Mouse (Mus musculus): ENCODE data around the gene Slc38a2. TPM values are rescaled to one million over a fixed set of nuclear protein-coding genes. Genes with fewer than 3 reads are reported as not detected.

Gene Slc38a2
- polyA plus RNA-seq, 1 experiment from 2014 or later, result 210 TPM

DNA sequence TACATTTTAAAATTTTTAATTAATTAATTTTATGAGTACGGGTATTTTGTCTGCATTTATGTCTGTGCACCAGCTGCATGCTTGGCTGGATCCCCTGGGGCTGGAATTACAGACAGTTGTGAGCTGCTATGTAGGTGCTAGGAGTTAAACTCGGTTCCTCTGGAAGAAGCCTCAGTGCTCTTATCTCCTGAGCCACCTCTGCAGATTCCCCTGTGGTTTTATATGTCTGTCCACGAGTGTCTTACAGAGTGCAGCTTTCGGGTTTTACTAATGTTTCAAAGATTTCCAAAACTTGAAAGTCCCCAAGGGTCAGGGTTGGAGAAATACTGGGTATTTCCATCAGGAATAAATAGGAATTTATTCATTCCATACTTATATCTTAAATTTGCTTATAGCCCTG, 40.6 kb upstream of the Slc38a2 start:
- 76% methylated on average over 4 of the region's 4 CpGs for WGBS
- Histone ChIP-seq H3K36me3 (no peaks in the 10 kb centered on the region), H3K9ac (replicated peaks) (no peak overlapping the region), H3K4me2 (no peak overlapping the region), H3K9me3 (no peaks in the 10 kb centered on the region), H3K27ac (no peak overlapping the region), H3K4me1 (replicated peaks) (peaks cover 22% of the 10 kb centered on the region; the same call in 1 of the 2 replicates), H3K27me3 (no peaks in the 10 kb centered on the region), H3K4me3 (replicated peaks) (no peak overlapping the region)
- ATAC-seq (ENCODE audit: insufficient number of reproducible peaks, insufficient read depth, low FRiP score, low TSS enrichment, low read depth), result no peak

DNA sequence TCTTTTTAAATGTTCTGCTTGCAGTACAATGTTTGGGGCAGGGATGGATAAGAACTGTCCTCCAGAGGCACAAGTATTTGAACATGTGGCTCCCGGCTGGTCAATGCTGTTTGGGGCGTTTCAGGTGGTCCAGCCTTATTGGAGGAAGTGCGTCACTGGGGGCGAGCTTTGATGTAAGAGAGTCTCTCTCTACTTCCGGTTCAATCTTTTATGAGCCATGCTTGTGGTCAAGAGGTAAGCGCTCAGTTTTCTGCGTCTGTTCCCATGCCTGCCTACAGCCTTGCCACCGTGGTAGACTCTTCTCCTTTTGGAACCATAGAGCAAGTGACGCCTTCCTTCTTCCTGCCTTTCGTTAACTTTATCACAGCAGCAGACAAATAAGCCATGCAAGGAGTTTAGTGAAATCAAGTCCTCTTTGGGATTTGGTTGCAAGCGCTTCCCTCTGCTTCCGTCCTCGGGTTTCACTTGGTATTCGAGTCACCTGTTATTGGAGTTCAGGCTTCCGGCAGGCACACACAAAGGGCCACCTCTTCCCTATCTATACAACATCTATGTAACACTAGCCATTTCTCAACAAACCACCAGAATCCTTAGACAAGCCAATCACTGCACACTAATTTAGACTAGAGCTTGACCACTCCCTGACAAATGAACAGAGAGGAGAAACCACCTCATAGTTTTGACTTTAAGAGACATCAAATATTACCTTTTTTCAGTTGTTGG, 37.3 kb upstream of the Slc38a2 start:
- Histone ChIP-seq H3K4me3 (replicated peaks) (no peak overlapping the region), H3K4me2 (no peak overlapping the region), H3K9ac (replicated peaks) (no peak overlapping the region), H3K27me3 (no peaks in the 10 kb centered on the region), H3K4me1 (replicated peaks) (peaks cover 22% of the 10 kb centered on the region), H3K9me3 (no peaks in the 10 kb centered on the region), H3K36me3 (no peaks in the 10 kb centered on the region), H3K27ac (no peak overlapping the region)
- 80% methylated on average over 15 of the region's 15 CpGs for WGBS
- no peak for ATAC-seq (ENCODE audit: insufficient number of reproducible peaks, insufficient read depth, low FRiP score, low TSS enrichment, low read depth)

DNA sequence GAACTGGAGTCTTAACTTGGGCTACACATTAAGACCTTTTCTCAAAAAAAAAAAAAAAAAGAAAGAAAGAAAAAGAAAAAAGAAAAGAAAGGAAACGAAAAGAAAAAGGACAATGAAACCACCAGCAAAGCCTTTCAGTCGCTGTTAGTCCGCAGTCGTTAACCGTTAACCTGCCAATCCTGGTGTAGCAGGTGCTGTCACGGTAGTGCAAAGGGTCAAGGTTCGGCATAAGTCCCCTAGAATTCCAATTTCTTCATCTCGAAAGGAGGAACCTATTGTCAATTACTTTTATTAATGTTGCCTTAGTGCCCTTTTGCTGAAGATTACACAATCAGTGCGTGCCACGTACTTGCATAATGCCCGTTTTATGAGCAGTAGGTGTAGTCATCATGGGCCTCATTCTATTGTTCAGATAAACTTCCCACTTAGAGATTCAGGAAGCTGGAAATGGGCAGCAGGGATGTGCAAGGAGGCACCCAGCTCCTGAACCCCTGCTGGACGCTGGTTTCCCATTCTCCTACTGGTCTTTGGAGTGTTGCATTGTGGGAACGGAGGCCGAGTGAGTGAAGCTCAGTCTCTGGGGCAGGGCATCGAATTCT, 36.1 kb upstream of the Slc38a2 start:
- no peak for ATAC-seq (ENCODE audit: insufficient number of reproducible peaks, insufficient read depth, low FRiP score, low TSS enrichment, low read depth)
- Histone ChIP-seq H3K27me3 (no peaks in the 10 kb centered on the region), H3K36me3 (no peaks in the 10 kb centered on the region), H3K9ac (replicated peaks) (no peak overlapping the region), H3K4me2 (no peak overlapping the region), H3K9me3 (no peaks in the 10 kb centered on the region), H3K4me1 (replicated peaks) (peaks cover 25% of the 10 kb centered on the region), H3K4me3 (replicated peaks) (no peak overlapping the region), H3K27ac (no peak overlapping the region)
- 84% methylated on average over 15 of the region's 15 CpGs for WGBS

DNA sequence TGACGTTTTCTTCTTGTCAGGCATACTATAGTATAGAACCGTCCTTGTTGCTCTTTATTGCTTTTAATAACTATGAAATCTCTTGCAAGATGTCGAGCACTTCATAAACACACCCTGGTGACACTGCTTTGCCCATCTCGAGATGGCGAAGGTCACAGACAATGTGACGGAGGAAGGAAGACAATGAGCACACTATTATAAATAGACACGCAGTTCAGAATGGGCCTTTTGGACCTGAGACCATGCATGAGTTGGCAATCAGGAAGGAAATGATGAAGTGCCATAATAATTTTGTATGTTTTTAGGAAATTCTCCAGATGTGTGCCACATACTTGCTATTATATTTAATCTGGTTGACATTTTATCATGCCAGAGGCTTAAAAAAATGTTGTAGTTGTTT, 34.9 kb upstream of the Slc38a2 start:
- no peak overlapping the region for H3K4me2 ChIP-seq
- H3K27ac ChIP-seq, result no peak overlapping the region
- H3K9ac ChIP-seq (replicated peaks), result no peak overlapping the region
- no peak for ATAC-seq (ENCODE audit: insufficient number of reproducible peaks, insufficient read depth, low FRiP score, low TSS enrichment, low read depth)
- 58% methylated on average over 7 of the region's 7 CpGs for WGBS
- no peak overlapping the region for H3K4me3 ChIP-seq (replicated peaks)
- H3K9me3 ChIP-seq, result no peaks in the 10 kb centered on the region
- no peaks in the 10 kb centered on the region for H3K36me3 ChIP-seq
- peaks cover 25% of the 10 kb centered on the region for H3K4me1 ChIP-seq (replicated peaks)
- no peaks in the 10 kb centered on the region for H3K27me3 ChIP-seq

DNA sequence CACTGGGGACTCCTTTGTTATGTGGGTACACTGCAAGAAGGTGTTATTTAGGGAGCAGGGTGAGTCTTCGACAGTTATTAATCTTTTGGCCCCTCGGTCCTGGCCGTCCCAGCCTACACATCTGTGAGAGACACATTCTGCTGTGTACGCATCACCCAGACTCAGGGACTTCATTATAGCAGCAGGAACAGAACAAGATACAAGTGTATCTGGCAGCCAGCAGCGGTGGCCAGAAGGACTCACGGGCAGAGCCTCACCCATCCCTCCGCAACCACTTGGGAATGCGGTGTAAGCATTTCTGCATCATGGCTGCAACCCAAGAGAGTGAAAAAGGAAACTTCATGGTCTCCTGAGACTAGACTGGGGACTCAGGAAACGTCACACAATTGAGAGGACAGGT, 30.9 kb upstream of the Slc38a2 start:
- no peaks in the 10 kb centered on the region for H3K36me3 ChIP-seq
- no peaks in the 10 kb centered on the region for H3K27me3 ChIP-seq
- no peak overlapping the region for H3K9ac ChIP-seq (replicated peaks)
- no peaks in the 10 kb centered on the region for H3K9me3 ChIP-seq
- WGBS, result 89% methylated on average over 9 of the region's 9 CpGs
- H3K27ac ChIP-seq, result no peak overlapping the region
- no peak for ATAC-seq (ENCODE audit: insufficient number of reproducible peaks, insufficient read depth, low FRiP score, low TSS enrichment, low read depth)
- peaks cover 24% of the 10 kb centered on the region for H3K4me1 ChIP-seq (replicated peaks)
- no peak overlapping the region for H3K4me2 ChIP-seq
- no peak overlapping the region for H3K4me3 ChIP-seq (replicated peaks)

DNA sequence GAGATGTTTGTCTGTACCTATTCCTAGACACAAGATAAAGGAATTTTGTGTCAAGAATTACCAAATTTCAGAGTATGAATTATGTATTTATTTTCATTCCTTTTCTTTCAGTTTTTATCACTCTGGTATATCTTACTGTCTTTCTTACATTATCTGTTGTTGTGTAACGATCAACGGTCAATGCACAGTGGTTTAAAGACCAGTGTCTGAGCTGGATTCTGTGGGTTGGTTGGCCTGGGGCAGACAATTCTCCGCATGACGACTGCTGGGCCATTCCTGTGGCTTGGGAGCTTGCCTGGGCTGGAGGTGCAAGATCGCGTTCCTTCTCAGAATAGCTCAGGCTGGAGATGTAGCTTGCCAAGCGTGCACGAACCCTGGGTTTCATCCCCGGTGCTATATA, 30.3 kb upstream of the Slc38a2 start:
- Histone ChIP-seq H3K27me3 (no peaks in the 10 kb centered on the region), H3K9ac (replicated peaks) (no peak overlapping the region), H3K36me3 (no peaks in the 10 kb centered on the region), H3K27ac (no peak overlapping the region), H3K9me3 (no peaks in the 10 kb centered on the region), H3K4me2 (no peak overlapping the region), H3K4me1 (replicated peaks) (peaks cover 24% of the 10 kb centered on the region), H3K4me3 (replicated peaks) (no peak overlapping the region)
- no peak for ATAC-seq (ENCODE audit: insufficient number of reproducible peaks, insufficient read depth, low FRiP score, low TSS enrichment, low read depth)
- 89% methylated on average over 9 of the region's 9 CpGs for WGBS

DNA sequence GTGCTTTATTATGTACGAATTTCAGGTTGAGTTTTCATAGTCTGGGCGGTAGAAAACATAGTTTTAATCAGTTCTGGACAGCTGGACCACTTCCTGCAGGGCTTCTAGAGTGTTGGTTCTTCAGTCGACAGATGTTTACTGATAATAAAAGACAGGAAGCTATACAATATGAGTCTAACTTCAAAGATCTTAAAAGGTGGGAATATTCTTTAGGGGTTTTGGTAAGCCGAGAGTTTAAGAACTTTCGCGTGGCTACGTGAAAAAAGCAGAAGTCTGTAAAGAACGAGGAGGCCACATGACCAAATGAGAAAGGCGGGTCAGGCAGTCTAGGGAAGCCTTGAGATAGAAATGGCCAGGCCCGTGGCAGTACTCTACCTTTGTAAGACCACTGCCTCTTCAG, 29.5 kb upstream of the Slc38a2 start:
- Histone ChIP-seq H3K4me2 (no peak overlapping the region), H3K9ac (replicated peaks) (no peak overlapping the region), H3K9me3 (no peaks in the 10 kb centered on the region), H3K4me3 (replicated peaks) (no peak overlapping the region), H3K36me3 (no peaks in the 10 kb centered on the region), H3K27ac (peak overlapping the region; percentile 13; the same call in 1 of the 2 replicates), H3K27me3 (no peaks in the 10 kb centered on the region), H3K4me1 (replicated peaks) (peaks cover 19% of the 10 kb centered on the region)
- WGBS, result 27% methylated on average over 10 of the region's 10 CpGs
- no peak for ATAC-seq (ENCODE audit: insufficient number of reproducible peaks, insufficient read depth, low FRiP score, low TSS enrichment, low read depth)

DNA sequence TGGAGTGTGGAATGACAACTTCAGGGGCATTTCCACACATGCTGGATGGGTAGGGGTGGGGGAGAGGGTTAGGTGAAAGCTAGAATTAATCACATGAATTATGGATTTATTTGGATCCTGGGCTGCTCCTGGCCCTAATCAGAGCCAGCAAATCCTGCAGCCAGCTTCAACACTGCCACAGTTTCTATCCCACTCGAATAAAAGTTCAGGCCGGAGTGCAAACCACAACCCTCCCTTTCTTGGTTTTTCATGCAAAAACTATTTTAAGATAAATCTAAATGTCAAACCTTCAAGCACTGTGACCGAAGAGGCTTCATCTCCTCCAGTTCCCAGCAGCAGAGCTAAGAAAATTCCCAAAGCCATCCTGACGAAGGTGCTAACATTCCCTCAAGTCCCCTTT, 28.8 kb upstream of the Slc38a2 start:
- H3K9ac ChIP-seq (replicated peaks), result no peak overlapping the region
- H3K36me3 ChIP-seq, result no peaks in the 10 kb centered on the region
- H3K27ac ChIP-seq, result peak overlapping the region; percentile 13; the same call in 1 of the 2 replicates
- WGBS, result 63% methylated on average over 4 of the region's 4 CpGs
- no peaks in the 10 kb centered on the region for H3K9me3 ChIP-seq
- no peak for ATAC-seq (ENCODE audit: insufficient number of reproducible peaks, insufficient read depth, low FRiP score, low TSS enrichment, low read depth)
- no peaks in the 10 kb centered on the region for H3K27me3 ChIP-seq
- no peak overlapping the region for H3K4me2 ChIP-seq
- H3K4me1 ChIP-seq (replicated peaks), result peaks cover 12% of the 10 kb centered on the region
- H3K4me3 ChIP-seq (replicated peaks), result no peak overlapping the region

DNA sequence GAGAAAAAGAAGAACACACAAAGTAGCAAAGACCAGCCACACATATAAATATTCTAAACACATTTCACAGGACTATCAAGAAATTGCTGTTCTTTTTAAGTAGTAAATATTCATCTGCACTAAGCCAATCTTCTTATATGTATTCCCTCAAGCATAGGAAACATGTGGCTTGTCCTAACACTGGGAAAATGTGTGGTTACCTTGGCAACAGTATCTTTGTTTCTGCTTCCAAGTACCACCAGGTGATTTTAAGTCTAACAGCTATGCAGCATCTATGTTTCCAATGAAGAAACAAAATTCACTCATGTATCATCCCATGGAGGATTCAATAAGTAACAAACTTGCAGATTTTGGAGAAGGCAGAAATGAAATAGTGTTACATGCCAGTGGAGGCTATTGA, 25.0 kb upstream of the Slc38a2 start:
- Histone ChIP-seq H3K4me1 (replicated peaks) (0 out of 2 replicates have a peak, but pooled peaks cover 4% of the 10 kb centered on the region), H3K27me3 (no peaks in the 10 kb centered on the region), H3K27ac (no peak overlapping the region), H3K9ac (replicated peaks) (no peak overlapping the region), H3K4me2 (no peak overlapping the region), H3K36me3 (no peaks in the 10 kb centered on the region), H3K4me3 (replicated peaks) (no peak overlapping the region), H3K9me3 (no peaks in the 10 kb centered on the region)
- ATAC-seq (ENCODE audit: insufficient number of reproducible peaks, insufficient read depth, low FRiP score, low TSS enrichment, low read depth), result no peak

DNA sequence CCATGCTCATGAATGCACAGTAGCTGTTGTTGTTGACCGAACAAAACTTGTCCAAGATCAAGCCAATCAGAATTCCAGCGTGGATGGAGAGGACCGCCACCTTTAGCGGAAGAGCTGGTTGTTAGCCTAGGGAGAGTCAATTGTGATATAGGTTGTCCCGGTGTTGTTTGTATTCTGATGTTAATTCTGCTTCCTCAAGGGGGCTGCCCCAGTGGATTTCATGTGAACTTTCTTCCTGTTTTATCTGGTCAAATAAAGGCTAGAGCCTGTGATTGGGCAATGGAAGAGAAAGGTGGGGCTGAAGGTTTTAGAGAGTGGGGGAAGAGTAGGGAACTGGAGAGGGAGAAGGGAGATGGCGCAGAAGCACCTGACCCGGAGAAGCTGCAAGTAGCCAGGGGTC, 22.7 kb upstream of the Slc38a2 start:
- 86% methylated on average over 7 of the region's 7 CpGs for WGBS
- H3K27me3 ChIP-seq, result no peaks in the 10 kb centered on the region
- H3K36me3 ChIP-seq, result no peaks in the 10 kb centered on the region
- H3K9me3 ChIP-seq, result no peaks in the 10 kb centered on the region
- ATAC-seq (ENCODE audit: insufficient number of reproducible peaks, insufficient read depth, low FRiP score, low TSS enrichment, low read depth), result no peak
- peaks cover 1% of the 10 kb centered on the region for H3K4me1 ChIP-seq (replicated peaks)
- no peak overlapping the region for H3K4me2 ChIP-seq
- no peak overlapping the region for H3K27ac ChIP-seq
- H3K4me3 ChIP-seq (replicated peaks), result no peak overlapping the region
- no peak overlapping the region for H3K9ac ChIP-seq (replicated peaks)

DNA sequence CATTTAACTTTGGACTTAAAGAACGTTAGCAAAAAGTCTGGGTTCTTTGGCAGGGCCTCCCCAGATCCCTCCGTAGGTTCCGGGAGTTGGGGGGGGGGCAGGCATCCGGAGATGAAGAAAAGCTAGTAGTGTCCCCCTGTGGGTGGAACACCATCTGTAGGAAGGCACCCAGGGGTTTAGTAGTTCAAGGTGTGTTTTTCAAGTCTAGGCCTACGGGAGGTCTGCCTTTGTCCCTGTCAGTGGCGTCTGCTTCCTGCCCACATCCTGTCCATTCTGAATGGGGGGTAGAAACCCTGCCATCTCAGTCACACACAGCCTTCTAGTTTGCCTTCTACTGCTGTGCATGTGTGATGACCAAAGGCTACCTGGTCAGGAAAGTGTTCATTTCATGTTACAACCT, 20.6 kb upstream of the Slc38a2 start:
- H3K4me3 ChIP-seq (replicated peaks), result no peak overlapping the region
- no peaks in the 10 kb centered on the region for H3K36me3 ChIP-seq
- no peaks in the 10 kb centered on the region for H3K27me3 ChIP-seq
- WGBS, result 85% methylated on average over 6 of the region's 6 CpGs
- ATAC-seq (ENCODE audit: insufficient number of reproducible peaks, insufficient read depth, low FRiP score, low TSS enrichment, low read depth), result no peak
- H3K4me1 ChIP-seq (replicated peaks), result peaks cover 8% of the 10 kb centered on the region
- H3K4me2 ChIP-seq, result no peak overlapping the region
- H3K9me3 ChIP-seq, result no peaks in the 10 kb centered on the region
- H3K9ac ChIP-seq (replicated peaks), result no peak overlapping the region
- H3K27ac ChIP-seq, result no peak overlapping the region

DNA sequence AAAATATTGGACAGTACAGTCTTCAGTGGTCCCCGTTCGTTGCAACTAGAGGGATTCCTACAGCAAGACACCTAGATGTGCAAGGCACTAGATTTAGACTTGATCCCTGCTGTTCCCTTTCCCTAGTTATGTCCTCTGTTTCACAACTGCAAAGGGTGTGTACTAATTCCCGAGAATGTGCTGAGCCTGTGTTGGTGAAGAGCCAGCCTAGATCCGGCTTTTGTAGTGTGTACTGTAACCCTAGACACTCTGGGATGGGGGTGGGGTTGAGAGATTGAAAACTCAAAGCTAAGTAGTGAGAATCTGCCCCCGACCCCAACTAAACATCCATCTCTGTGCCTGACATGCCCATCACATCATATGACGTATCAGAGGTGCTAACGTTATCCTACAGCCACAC, 18.9 kb upstream of the Slc38a2 start:
- Histone ChIP-seq H3K9me3 (no peaks in the 10 kb centered on the region), H3K4me3 (replicated peaks) (no peak overlapping the region), H3K4me2 (no peak overlapping the region), H3K27me3 (no peaks in the 10 kb centered on the region), H3K9ac (replicated peaks) (no peak overlapping the region), H3K36me3 (no peaks in the 10 kb centered on the region), H3K4me1 (replicated peaks) (peaks cover 8% of the 10 kb centered on the region), H3K27ac (no peak overlapping the region)
- 78% methylated on average over 7 of the region's 7 CpGs for WGBS
- no peak for ATAC-seq (ENCODE audit: insufficient number of reproducible peaks, insufficient read depth, low FRiP score, low TSS enrichment, low read depth)

Measured in limb, embryonic 12.5 days (tissue).